Mouse (Mus musculus) E14TG2a.4 (cell line): ENCODE measurements around the gene Alg1.

Source experiments
- CTCF ChIP-seq: conservative IDR thresholded peaks from 2 replicates; pipeline ENCODE4 v1.5.1; 2014; ENCODE audit warnings: low read length
- POU5F1 ChIP-seq: IDR thresholded peaks from 2 replicates; pipeline ENCODE4 v1.6.1; 2014; ENCODE audit warnings: low read length, borderline replicate concordance

DNA sequence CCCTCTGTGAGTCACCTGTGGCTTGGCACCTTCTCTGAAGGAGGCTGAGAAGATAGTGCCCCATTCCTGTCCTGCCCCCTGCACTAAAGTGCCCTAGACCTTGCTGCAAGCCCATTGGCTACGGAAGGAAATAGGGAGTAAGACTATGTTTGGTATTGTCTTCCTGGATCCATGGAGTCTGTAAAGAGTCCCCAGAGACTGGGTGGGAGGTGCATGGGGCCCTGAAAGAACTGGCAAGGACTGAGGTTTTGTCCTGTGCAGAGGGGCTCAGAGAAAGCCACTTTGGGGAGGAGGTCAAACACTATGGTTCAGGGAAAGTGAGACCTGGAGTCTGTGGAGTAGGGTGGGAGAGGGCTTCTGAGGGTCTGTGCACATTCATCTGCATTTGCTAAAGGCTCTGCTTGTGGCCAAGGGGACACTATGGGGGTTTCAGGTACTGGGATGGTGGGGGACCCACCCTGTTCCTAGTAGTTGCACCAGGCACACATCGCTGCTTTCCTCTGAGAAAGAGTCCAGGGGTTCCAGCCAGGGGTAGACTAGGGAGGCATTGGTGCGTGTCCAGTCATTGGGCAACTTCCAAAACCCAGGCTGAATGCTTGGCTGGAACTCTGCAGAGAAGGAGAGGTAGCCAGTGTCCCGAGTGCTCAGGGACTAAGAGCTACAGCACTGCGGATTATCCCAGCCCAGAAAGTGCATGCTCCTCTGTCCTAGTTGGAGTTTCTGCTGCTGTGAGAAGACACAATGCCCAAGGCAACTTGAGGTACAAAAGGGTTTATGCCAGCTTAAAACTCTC lies 15.9 kb upstream of the Alg1 start:
- TF ChIP-seq CTCF (no peak), POU5F1 (no peak)
